13 mouse cellular contexts compared by ENCODE assay signal in the genomic region with DNA sequence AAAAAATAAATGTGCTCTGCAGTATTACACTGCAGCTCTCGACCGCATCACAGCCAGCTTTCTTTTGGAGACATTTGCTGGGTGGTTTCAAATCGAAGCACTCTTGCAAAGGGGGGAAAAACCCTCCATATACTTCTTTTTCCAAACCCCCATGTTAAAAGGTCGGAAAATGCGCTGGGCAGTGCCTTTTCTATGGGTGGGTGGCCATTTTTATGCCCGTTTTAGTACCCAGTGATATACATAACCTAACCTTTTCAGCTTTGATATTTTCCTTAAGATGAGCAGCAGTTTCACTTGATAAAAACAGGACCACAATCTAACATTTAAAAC. TPM values are rescaled to one million over a fixed set of nuclear protein-coding genes. Genes with fewer than 3 reads are reported as not detected.
DNase-seq lines count a peak whose midpoint lies in the region; ATAC-seq and TF ChIP-seq lines count a peak whose summit lies in the region.
"Had no signal": no experiment of that assay in that cellular context is flagged by ENCODE, and none has a peak within 500 bp of the region (broad histone marks: within the 10 kb centered on the region; RNA-seq: fewer than 3 reads in every experiment).

No protein-coding gene starts in this region.

- TF ChIP-seq POLR2A in heart, adult 2 months (IDR thresholded peaks at IDR 0.05; ENCODE audit: insufficient read depth, low read depth, low read length): no peak

- peaks cover 43% of the 10 kb centered on the region for H3K27me3 ChIP-seq in heart, embryonic 14.5 days (ENCODE audit: control insufficient read depth, insufficient read depth, low read length)
- peaks cover 13% of the 10 kb centered on the region for H3K27me3 ChIP-seq in heart, adult 2 months (ENCODE audit: control insufficient read depth, insufficient read depth, low read length)
- peaks cover 85% of the 10 kb centered on the region for H3K27me3 ChIP-seq in embryonic facial prominence, embryonic 10.5 days (replicated peaks; ENCODE audit: low read depth, poor library complexity, severe bottlenecking)
- peaks cover 61% of the 10 kb centered on the region for H3K27me3 ChIP-seq in hindbrain, embryonic 11.5 days (ENCODE audit: control insufficient read depth, insufficient read depth, low read length)
- peaks cover 21% of the 10 kb centered on the region for H3K27me3 ChIP-seq in midbrain, embryonic 12.5 days
- H3K27me3 ChIP-seq in intestine, embryonic 15.5 days (replicated peaks): peaks cover 48% of the 10 kb centered on the region

- no peak for DNase-seq in heart, adult 2 months
- DNase-seq in embryonic facial prominence, embryonic 10.5 days (ENCODE audit: low spot score): no peak
- no peak for DNase-seq in hindbrain, embryonic 11.5 days (ENCODE audit: low spot score)
- no peak for DNase-seq in frontal cortex, adult 2 months (ENCODE audit: extremely low spot score in 1 of 2, low spot score in 1 of 2)
- DNase-seq: adrenal gland, adult 2 months; gastrocnemius, postnatal 10 days; thymus, postnatal 25 days had no signal

- intact Hi-C loops in heart, adult 2 months (cut with DNase I): no loop called here

- WGBS in heart, embryonic 14.5 days: 30% methylated on average over 6 of the region's 6 CpGs
- 68% methylated on average over 6 of the region's 6 CpGs for WGBS in heart, adult 2 months
- WGBS in embryonic facial prominence, embryonic 10.5 days: under 1% methylated on average over 6 of the region's 6 CpGs
- WGBS in hindbrain, embryonic 11.5 days: 1% methylated on average over 6 of the region's 6 CpGs
- WGBS in midbrain, embryonic 12.5 days: 0% methylated on average over 6 of the region's 6 CpGs
- 20% methylated on average over 6 of the region's 6 CpGs for WGBS in intestine, embryonic 15.5 days

- peak overlapping the region; percentile 49 for H3K4me2 ChIP-seq in heart, embryonic 14.5 days (ENCODE audit: low read length)
- H3K4me2 ChIP-seq in hindbrain, embryonic 11.5 days (replicated peaks; ENCODE audit: low read depth, low read length): peak overlapping the region; percentile 9; the same call in 1 of the 2 replicates
- H3K4me2 ChIP-seq in midbrain, embryonic 12.5 days (replicated peaks): peak overlapping the region; percentile 83
- no peak overlapping the region for H3K4me2 ChIP-seq in intestine, embryonic 15.5 days (replicated peaks)

- no peak for ATAC-seq in heart, embryonic 14.5 days (ENCODE audit: insufficient number of reproducible peaks, insufficient read depth, low FRiP score, low read depth)
- 0 out of 2 replicates have a peak, but pooled peaks have one; percentile 0 for ATAC-seq in hindbrain, embryonic 11.5 days (ENCODE audit: low FRiP score)
- no peak for ATAC-seq in midbrain, embryonic 12.5 days (ENCODE audit: low FRiP score, low read depth)
- no peak for ATAC-seq in megakaryocyte progenitor cell, adult 5-6 weeks (replicated peaks; ENCODE audit: poor library complexity)
- ATAC-seq in intestine, embryonic 15.5 days: no peak
- ATAC-seq: inflammation-experienced regulatory T-cells, adult 6 months had no signal

- no peak overlapping the region for H3K9ac ChIP-seq in heart, embryonic 14.5 days (ENCODE audit: low read length)
- no peak overlapping the region for H3K9ac ChIP-seq in heart, adult 2 months (ENCODE audit: low read depth, low read length)
- no peak overlapping the region for H3K9ac ChIP-seq in hindbrain, embryonic 11.5 days (ENCODE audit: low read depth, low read length)
- H3K9ac ChIP-seq in midbrain, embryonic 12.5 days (replicated peaks): peak overlapping the region; percentile 71
- H3K9ac ChIP-seq in intestine, embryonic 15.5 days: no peak overlapping the region

- TF ChIP-seq CTCF in heart, adult 2 months (IDR thresholded peaks at IDR 0.05): no peak

- no peak for TF ChIP-seq EP300 in heart, adult 2 months (IDR thresholded peaks at IDR 0.05; ENCODE audit: insufficient read depth, low read depth, low read length)

- H3K4me1 ChIP-seq in heart, embryonic 14.5 days (ENCODE audit: control insufficient read depth in 2 of 2, insufficient read depth in 2 of 2, low read length in 2 of 2): peaks cover 8% of the 10 kb centered on the region in 2 experiments; a peak in 3 of 4 replicates
- H3K4me1 ChIP-seq in heart, adult 2 months (ENCODE audit: control insufficient read depth, insufficient read depth, low read length): peaks cover under 1% of the 10 kb centered on the region; the same call in 1 of the 2 replicates
- peaks cover 46% of the 10 kb centered on the region for H3K4me1 ChIP-seq in embryonic facial prominence, embryonic 10.5 days
- peaks cover 4% of the 10 kb centered on the region; the same call in 1 of the 2 replicates for H3K4me1 ChIP-seq in hindbrain, embryonic 11.5 days (replicated peaks; ENCODE audit: control insufficient read depth, insufficient read depth, low read length)
- peaks cover 60% of the 10 kb centered on the region for H3K4me1 ChIP-seq in midbrain, embryonic 12.5 days
- peaks cover 8% of the 10 kb centered on the region; the same call in 1 of the 2 replicates for H3K4me1 ChIP-seq in intestine, embryonic 15.5 days (replicated peaks)

- H3K27ac ChIP-seq in heart, embryonic 14.5 days (replicated peaks in 1 of 2; ENCODE audit: control insufficient read depth in 1 of 2, insufficient read depth in 1 of 2, low read depth in 2 of 2, low read length in 2 of 2): no peak overlapping the region
- no peak overlapping the region for H3K27ac ChIP-seq in heart, adult 2 months
- H3K27ac ChIP-seq in embryonic facial prominence, embryonic 10.5 days (replicated peaks): peak overlapping the region; percentile 72
- no peak overlapping the region for H3K27ac ChIP-seq in hindbrain, embryonic 11.5 days (ENCODE audit: low read depth, low read length)
- peak overlapping the region; percentile 84 for H3K27ac ChIP-seq in midbrain, embryonic 12.5 days (replicated peaks)
- no peak overlapping the region for H3K27ac ChIP-seq in intestine, embryonic 15.5 days

- peaks cover 18% of the 10 kb centered on the region for H3K36me3 ChIP-seq in heart, embryonic 14.5 days (ENCODE audit: control insufficient read depth, insufficient read depth, low read length)
- peaks cover 2% of the 10 kb centered on the region for H3K36me3 ChIP-seq in heart, adult 2 months (ENCODE audit: control insufficient read depth, insufficient read depth, low read length)
- H3K36me3 ChIP-seq in embryonic facial prominence, embryonic 10.5 days (replicated peaks): no peaks in the 10 kb centered on the region
- no peaks in the 10 kb centered on the region for H3K36me3 ChIP-seq in hindbrain, embryonic 11.5 days (ENCODE audit: control insufficient read depth, insufficient read depth, low read length)
- H3K36me3 ChIP-seq in midbrain, embryonic 12.5 days: no peaks in the 10 kb centered on the region
- no peaks in the 10 kb centered on the region for H3K36me3 ChIP-seq in intestine, embryonic 15.5 days

- no peaks in the 10 kb centered on the region for H3K79me2 ChIP-seq in heart, adult 2 months (replicated peaks; ENCODE audit: control insufficient read depth, insufficient read depth, low read length)

- no peaks in the 10 kb centered on the region for H3K9me3 ChIP-seq in heart, embryonic 14.5 days (ENCODE audit: control insufficient read depth, low read length)
- H3K9me3 ChIP-seq in embryonic facial prominence, embryonic 10.5 days: no peaks in the 10 kb centered on the region
- no peaks in the 10 kb centered on the region for H3K9me3 ChIP-seq in hindbrain, embryonic 11.5 days (ENCODE audit: control insufficient read depth, low read length)
- H3K9me3 ChIP-seq in midbrain, embryonic 12.5 days: no peaks in the 10 kb centered on the region
- H3K9me3 ChIP-seq in intestine, embryonic 15.5 days: no peaks in the 10 kb centered on the region

- no peak overlapping the region for H3K4me3 ChIP-seq in heart, embryonic 14.5 days (ENCODE audit: control insufficient read depth in 1 of 2, insufficient read depth in 1 of 2, low read depth in 1 of 2, low read length in 2 of 2)
- no peak overlapping the region for H3K4me3 ChIP-seq in heart, adult 2 months
- H3K4me3 ChIP-seq in embryonic facial prominence, embryonic 10.5 days: peak overlapping the region; percentile 45
- no peak overlapping the region for H3K4me3 ChIP-seq in hindbrain, embryonic 11.5 days (ENCODE audit: low read depth, low read length)
- H3K4me3 ChIP-seq in midbrain, embryonic 12.5 days: peak overlapping the region; percentile 79
- no peak overlapping the region for H3K4me3 ChIP-seq in intestine, embryonic 15.5 days (replicated peaks)

RNA-seq across cellular contexts. Expression of gene Otx1, which starts 5.0 kb away (rescaled TPM):
- polyA plus RNA-seq in heart, embryonic 14.5 days (2014; fragmentation: Nextera tagmentation; extraction: Ambion mirVana): 0.05 TPM in 1 of 2 replicates, not detected in the other
- total RNA-seq in heart, adult 2 months (2021): not detected
- 0.06 and 0.66 TPM in 2 replicates for polyA plus RNA-seq in heart, adult 2 months (2012; rRNA removed)
- 7.3 and 7.6 TPM in 2 replicates for polyA plus RNA-seq in embryonic facial prominence, embryonic 10.5 days (2016; fragmentation: Nextera tagmentation; extraction: Ambion mirVana)
- polyA plus RNA-seq in hindbrain, embryonic 11.5 days (2014; fragmentation: Nextera tagmentation; extraction: Ambion mirVana): 2.0 and 3.0 TPM in 2 replicates
- polyA plus RNA-seq in midbrain, embryonic 12.5 days (2016; fragmentation: Nextera tagmentation; extraction: Ambion mirVana): 26.8 and 42.7 TPM in 2 replicates
- total RNA-seq in megakaryocyte progenitor cell, adult 5-6 weeks (2015): not detected in 2 replicates
- not detected in 2 replicates for total RNA-seq in megakaryocyte progenitor cell, adult 5-6 weeks (2017)
- 3.5 and 3.7 TPM in 2 replicates for polyA plus RNA-seq in frontal cortex, adult 2 months (2012; rRNA removed)
- polyA plus RNA-seq in intestine, embryonic 15.5 days (2015; fragmentation: Nextera tagmentation; extraction: Ambion mirVana): not detected in 2 replicates
- total RNA-seq: adrenal gland, adult 2 months; gastrocnemius, postnatal 10 days had no signal
- polyA plus RNA-seq: adrenal gland, adult 2 months; inflammation-experienced regulatory T-cells, adult 6 months; large intestine, adult 2 months had no signal

Comparison
In these comparisons a context has a peak if more than half of its experiments do, and no peak if none do; other contexts are left out.
1. H3K27ac ChIP-seq: peak in embryonic facial prominence, embryonic 10.5 days (single experiment) and midbrain, embryonic 12.5 days (single experiment); none in heart, embryonic 14.5 days (0 of 2), heart, adult 2 months (single experiment), hindbrain, embryonic 11.5 days (single experiment) and intestine, embryonic 15.5 days (single experiment).
2. H3K4me3 ChIP-seq: peak in embryonic facial prominence, embryonic 10.5 days (single experiment) and midbrain, embryonic 12.5 days (single experiment); none in heart, embryonic 14.5 days (0 of 2), heart, adult 2 months (single experiment), hindbrain, embryonic 11.5 days (single experiment) and intestine, embryonic 15.5 days (single experiment).